Mouse (Mus musculus): ENCODE results near the gene Dcaf12l1.

DNA sequence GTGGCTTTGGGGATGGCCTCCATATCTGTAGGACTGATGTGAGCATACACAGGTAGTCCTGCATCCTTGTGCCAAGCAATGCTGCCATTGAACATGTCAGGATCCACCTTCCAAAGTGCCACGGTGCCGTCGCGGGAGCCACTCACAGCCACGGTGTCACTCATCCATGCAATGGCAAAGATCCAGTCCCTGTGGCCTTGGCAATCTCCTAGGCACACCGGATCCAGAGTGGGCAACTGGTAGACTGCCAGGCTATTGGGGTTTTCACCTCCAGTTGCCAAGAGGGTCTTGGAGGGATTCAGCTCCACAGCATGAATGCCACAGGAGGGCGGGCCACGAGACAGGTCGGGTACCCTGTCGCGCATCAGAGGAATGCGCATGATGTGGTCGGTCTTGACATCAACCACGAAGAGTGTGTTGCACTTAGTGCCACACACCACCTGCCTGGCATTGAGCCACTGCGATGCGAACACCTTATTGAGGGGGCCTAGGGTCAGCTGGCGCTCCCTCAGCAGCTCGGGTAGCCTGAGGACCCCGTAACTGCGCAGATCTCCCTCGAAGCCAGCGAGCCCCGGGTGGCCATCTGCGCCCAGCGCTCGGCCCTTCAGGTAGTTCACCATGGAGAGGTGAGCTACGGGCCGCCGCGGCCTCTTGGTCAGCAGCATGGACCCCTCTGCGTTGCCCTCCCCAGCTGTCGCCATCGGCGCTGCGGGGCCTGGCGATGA is 799 bp downstream of the Dcaf12l1 start:
- TF ChIP-seq GATA1 (IDR thresholded peaks at IDR 0.05; ENCODE audit: borderline replicate concordance, low read length) (no peak), FLI1 (IDR thresholded peaks at IDR 0.05; ENCODE audit: low read length) (no peak)

All from megakaryocyte, embryonic 14.5 days (primary cell).